Mouse (Mus musculus) limb, embryonic 10.5 days (tissue): ENCODE results near the gene Slc35c1. TPM values are rescaled to one million over a fixed set of nuclear protein-coding genes. Genes with fewer than 3 reads are reported as not detected.

ENCODE experiments used
- DNase-seq: peaks from one replicate; pipeline ENCODE4 v3.0.0-alpha.2; 2017; ENCODE audit warnings: low spot score
- H3K27ac ChIP-seq: fragments of 300-500 bp; sonication (generic); 2 replicates; pipeline ENCODE4 v1.5.1; 2016; ENCODE audit warnings: mild to moderate bottlenecking
- H3K27me3 ChIP-seq: fragments of 300-500 bp; sonication (generic); 2 replicates; pipeline ENCODE4 v1.6.1; 2016; ENCODE audit warnings: low read depth, mild to moderate bottlenecking; ENCODE audit not compliant: poor library complexity, severe bottlenecking
- H3K36me3 ChIP-seq: fragments of 300-500 bp; sonication (generic); 2 replicates; pipeline ENCODE4 v1.6.1; 2016; ENCODE audit warnings: mild to moderate bottlenecking, moderate library complexity
- H3K4me1 ChIP-seq: fragments of 300-500 bp; sonication (generic); 2 replicates; pipeline ENCODE4 v1.6.1; 2016
- H3K4me3 ChIP-seq: fragments of 300-500 bp; sonication (generic); 2 replicates; pipeline ENCODE4 v1.5.1; 2016; ENCODE audit warnings: mild to moderate bottlenecking, moderate library complexity
- H3K9me3 ChIP-seq: fragments of 300-500 bp; sonication (generic); replicated peaks from 2 replicates; pipeline ENCODE4 v1.6.1; 2016; ENCODE audit warnings: mild to moderate bottlenecking
- WGBS: fragments of 180-500 bp; shearing (Covaris S2); methylation state at CpG from one replicate; pipeline ENCODE4 v1.1.7; 2016; 5-methylcytosine and 5-hydroxymethylcytosine counted together
- polyA plus RNA-seq: library from polyadenylated mRNA; unstranded; fragments of >200 nt; fragmentation: Nextera tagmentation; extraction: Ambion mirVana; gene quantifications from 2 replicates; pipeline ENCODE4 v1.2.1, GENCODE M21; 2016

Gene Slc35c1
- polyA plus RNA-seq, 1 experiment from 2014 or later, result 11.1 TPM

DNA sequence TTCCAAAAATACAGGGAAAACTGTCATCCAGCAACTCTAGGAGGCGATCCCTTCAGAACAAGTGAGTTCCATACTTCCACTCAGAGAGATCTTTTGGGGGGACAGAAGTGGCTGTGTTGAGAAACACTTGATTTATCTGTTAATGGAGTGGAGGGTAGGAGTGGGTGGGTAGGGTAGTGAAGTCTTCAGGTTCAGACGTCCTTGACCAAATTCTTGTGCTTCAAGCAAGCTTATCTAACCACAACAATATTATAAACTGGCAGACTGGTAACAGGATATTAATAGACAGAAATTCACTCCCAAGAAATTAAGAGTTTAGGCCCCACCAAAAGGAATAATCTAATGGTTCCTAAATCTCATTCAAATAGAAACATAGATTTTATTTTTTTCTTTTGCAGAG is 30.2 kb downstream of the Slc35c1 start:
- H3K27ac ChIP-seq, result no peak overlapping the region
- WGBS, result 82% methylated on average over 2 of the region's 2 CpGs
- H3K27me3 ChIP-seq, result no peaks in the 10 kb centered on the region
- H3K4me3 ChIP-seq, result no peak overlapping the region
- no peaks in the 10 kb centered on the region for H3K9me3 ChIP-seq
- DNase-seq, result no peak
- peaks cover 17% of the 10 kb centered on the region for H3K36me3 ChIP-seq
- H3K4me1 ChIP-seq, result peaks cover 44% of the 10 kb centered on the region

DNA sequence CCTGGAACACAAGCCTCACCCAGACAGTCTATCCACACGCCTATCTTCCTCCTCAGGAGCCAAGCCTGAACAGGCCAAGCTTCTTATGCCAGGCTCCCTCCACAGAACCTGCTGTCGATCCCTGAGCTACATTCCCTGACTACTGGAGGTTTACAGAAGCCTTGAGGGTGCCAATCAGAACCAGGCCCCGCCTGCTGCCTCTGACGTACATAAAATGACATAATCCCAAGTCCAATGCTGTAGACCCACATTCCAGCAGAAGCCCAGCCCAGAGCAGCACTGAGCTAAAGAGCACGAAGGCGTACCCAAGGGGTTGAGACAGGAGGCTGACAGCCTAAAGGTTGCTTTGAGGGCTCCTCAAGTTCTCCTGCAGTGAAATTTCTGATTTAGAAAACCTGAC is 32.5 kb downstream of the Slc35c1 start:
- DNase-seq, result no peak
- Histone ChIP-seq H3K4me1 (peaks cover 29% of the 10 kb centered on the region), H3K4me3 (no peak overlapping the region)

GRCm38 (mm10) chr2:92426426-92426825 is 33.9 kb downstream of the Slc35c1 start:
- DNase-seq, result no peak
- Histone ChIP-seq H3K4me1 (peaks cover 14% of the 10 kb centered on the region), H3K27me3 (no peaks in the 10 kb centered on the region), H3K36me3 (peaks cover 53% of the 10 kb centered on the region), H3K4me3 (no peak overlapping the region), H3K9me3 (no peaks in the 10 kb centered on the region), H3K27ac (no peak overlapping the region)
- 93% methylated on average over 3 of the region's 3 CpGs for WGBS

More for the DNA sequence above, 32.5 kb downstream of the Slc35c1 start:
- WGBS, result 72% methylated on average over 6 of the region's 6 CpGs
- H3K36me3 ChIP-seq, result peaks cover 39% of the 10 kb centered on the region
- no peak overlapping the region for H3K27ac ChIP-seq
- H3K27me3 ChIP-seq, result no peaks in the 10 kb centered on the region
- no peaks in the 10 kb centered on the region for H3K9me3 ChIP-seq

- 89% methylated on average over 4 of the region's 4 CpGs for WGBS
- Histone ChIP-seq H3K27ac (no peak overlapping the region), H3K4me3 (no peak overlapping the region), H3K9me3 (no peaks in the 10 kb centered on the region), H3K27me3 (no peaks in the 10 kb centered on the region), H3K4me1 (peaks cover 7% of the 10 kb centered on the region; the same call in 1 of the 2 replicates), H3K36me3 (peaks cover 64% of the 10 kb centered on the region)
- no peak for DNase-seq
Measured at GRCm38 (mm10) chr2:92425366-92425765, 35.0 kb downstream of the Slc35c1 start.

- H3K27ac ChIP-seq, result no peak overlapping the region
- H3K4me1 ChIP-seq, result peaks cover 7% of the 10 kb centered on the region; the same call in 1 of the 2 replicates
- no peak overlapping the region for H3K4me3 ChIP-seq
- H3K36me3 ChIP-seq, result peaks cover 71% of the 10 kb centered on the region
- H3K27me3 ChIP-seq, result no peaks in the 10 kb centered on the region
- WGBS, result 92% methylated on average over 9 of the region's 9 CpGs
- no peaks in the 10 kb centered on the region for H3K9me3 ChIP-seq
- DNase-seq, result no peak
Measured at GRCm38 (mm10) chr2:92424462-92425308, 35.7 kb downstream of the Slc35c1 start.

DNA sequence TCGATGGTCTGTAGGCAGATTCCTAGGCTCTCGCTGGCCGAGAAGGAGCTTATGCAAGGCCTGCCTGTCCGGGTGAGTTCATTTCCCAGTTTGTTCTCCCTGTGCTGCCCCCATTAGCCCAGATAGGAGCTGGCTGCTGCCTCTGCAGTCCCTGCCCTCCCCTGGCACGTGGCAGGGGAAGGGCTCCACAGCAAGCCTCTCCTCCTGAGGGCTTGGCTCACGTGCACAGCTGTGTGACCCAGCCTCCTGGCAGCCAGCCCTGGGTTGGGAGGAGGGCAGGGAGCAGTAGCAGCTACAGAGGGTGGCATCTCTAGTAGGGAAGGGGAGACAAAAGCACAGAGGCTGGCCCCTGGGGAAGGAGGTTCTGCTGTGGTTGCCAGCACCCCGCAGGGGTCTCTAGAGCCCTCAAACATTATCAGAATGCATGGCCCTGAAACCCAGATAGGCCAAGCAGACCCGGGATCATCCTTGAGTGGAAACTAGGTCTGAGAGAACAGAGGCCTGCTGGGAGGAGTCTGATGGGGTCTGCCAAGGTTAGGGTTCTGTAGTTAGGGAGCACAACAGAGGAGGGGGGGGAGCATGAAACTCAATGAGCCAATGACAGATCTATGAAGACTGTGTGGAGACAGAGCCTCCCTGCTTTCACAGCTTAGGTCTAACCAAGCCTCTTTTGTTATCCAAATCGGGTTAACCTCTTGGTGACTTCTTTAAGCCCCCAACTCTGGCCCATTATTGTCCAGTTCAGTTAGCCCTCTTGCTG is 36.5 kb downstream of the Slc35c1 start:
- H3K4me1 ChIP-seq, result peaks cover 7% of the 10 kb centered on the region; the same call in 1 of the 2 replicates
- WGBS, result 89% methylated on average over 9 of the region's 9 CpGs
- H3K27ac ChIP-seq, result no peak overlapping the region
- H3K4me3 ChIP-seq, result no peak overlapping the region
- H3K27me3 ChIP-seq, result no peaks in the 10 kb centered on the region
- DNase-seq, result no peak
- peaks cover 79% of the 10 kb centered on the region for H3K36me3 ChIP-seq
- H3K9me3 ChIP-seq, result no peaks in the 10 kb centered on the region

GRCm38 (mm10) chr2:92423156-92423555 is 37.2 kb downstream of the Slc35c1 start:
- peaks cover 86% of the 10 kb centered on the region for H3K36me3 ChIP-seq
- peaks cover 6% of the 10 kb centered on the region; the same call in 1 of the 2 replicates for H3K4me1 ChIP-seq
- H3K27ac ChIP-seq, result no peak overlapping the region
- no peak overlapping the region for H3K4me3 ChIP-seq
- H3K27me3 ChIP-seq, result no peaks in the 10 kb centered on the region
- 96% methylated on average over 9 of the region's 9 CpGs for WGBS
- no peaks in the 10 kb centered on the region for H3K9me3 ChIP-seq
- DNase-seq, result no peak

DNA sequence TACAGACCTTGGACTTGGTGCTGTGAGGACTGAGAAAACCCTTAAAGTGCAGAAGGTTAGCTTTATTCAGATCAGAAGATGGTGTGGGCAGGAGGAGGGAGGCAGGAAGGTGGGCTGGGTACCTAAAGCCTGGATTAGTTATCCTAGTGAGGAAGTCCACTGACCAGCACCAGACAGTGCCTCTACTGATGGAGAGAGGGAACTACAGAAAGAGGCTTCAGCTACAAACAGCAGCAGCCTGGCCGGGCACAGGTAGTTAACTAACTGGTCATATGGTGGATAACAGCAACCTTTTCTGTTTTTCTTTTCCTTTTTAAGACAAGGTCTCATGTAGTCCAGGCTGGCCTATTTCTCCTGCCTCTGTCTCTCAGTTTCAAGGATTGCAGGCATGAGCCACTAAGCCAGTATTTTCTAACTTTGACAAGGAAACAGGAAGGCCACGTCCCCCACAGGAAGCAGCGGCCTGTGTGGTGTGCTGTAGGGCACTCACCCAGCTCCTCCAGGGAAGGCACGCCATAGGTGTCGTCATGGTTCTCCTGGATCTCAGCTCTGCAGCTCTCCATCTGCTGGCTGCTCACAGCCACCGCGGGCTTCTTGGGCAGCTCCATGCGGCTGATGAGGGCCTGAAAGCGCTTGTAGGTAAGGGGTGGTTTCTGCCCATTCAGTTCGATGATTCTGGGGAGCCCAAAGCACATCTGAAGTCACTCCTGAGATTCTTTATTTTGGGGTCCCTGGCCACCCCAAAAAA is 37.8 kb downstream of the Slc35c1 start:
- Histone ChIP-seq H3K9me3 (no peaks in the 10 kb centered on the region), H3K36me3 (peaks cover 92% of the 10 kb centered on the region), H3K4me1 (no peaks in the 10 kb centered on the region; the same call in 1 of the 2 replicates), H3K27me3 (no peaks in the 10 kb centered on the region), H3K27ac (no peak overlapping the region), H3K4me3 (no peak overlapping the region)
- 76% methylated on average over 10 of the region's 10 CpGs for WGBS
- DNase-seq, result no peak

DNA sequence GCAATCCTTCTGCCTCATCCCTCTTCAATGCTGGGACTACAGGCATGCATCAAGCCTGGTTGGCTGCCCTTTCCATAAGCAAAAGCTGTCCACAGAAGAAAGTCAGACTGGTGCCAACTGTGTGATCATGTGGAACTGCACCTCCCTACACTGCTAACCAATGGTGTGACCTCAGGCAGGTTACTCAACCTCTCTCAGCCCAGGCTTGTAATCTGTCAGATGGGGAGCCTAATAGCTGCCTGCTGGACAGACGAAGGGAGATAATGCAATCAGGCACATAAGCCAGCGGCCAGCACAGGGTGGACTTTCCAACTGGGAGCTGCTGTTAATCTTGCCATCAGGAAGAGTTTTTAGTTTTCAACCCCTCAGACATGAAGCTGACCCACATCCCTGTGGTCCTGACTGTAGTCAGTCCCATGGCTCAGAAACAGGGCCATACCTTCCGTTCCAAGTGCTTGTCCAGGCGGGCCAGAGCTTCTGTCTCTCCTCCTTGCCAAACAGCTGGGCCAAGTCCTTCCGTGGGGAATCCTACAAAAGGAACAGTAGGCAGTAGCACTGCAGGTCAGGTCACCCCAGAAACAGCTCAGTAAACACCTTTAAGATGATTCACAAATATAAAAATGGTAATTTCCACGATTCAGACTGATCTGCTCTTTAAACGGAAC is 38.5 kb downstream of the Slc35c1 start:
- no peaks in the 10 kb centered on the region for H3K27me3 ChIP-seq
- no peak for DNase-seq
- H3K27ac ChIP-seq, result no peak overlapping the region
- WGBS, result 92% methylated on average over 7 of the region's 7 CpGs
- no peak overlapping the region for H3K4me3 ChIP-seq
- H3K9me3 ChIP-seq, result no peaks in the 10 kb centered on the region
- H3K4me1 ChIP-seq, result no peaks in the 10 kb centered on the region
- peaks cover 99% of the 10 kb centered on the region for H3K36me3 ChIP-seq

DNA sequence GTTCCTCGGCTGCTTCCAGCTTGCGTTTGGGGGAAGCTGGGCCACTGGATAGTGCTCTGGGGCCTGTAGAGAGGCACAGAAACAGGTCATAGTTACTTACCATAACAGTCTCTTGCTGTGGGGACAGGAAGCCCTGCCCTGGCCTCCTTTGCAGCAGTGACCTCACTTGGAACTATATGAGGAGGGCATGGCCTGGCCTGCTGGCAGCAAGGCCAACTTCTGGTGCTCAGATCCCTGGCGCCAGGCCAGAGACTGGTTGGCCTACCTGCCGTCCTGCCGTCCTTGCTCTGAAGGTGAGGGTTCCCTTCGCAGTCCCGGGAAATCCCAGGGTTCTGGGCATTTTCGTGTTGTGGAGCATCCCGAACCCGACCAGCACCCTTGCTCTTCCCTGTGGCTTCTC is 48.6 kb downstream of the Slc35c1 start:
- Histone ChIP-seq H3K27ac (no peak overlapping the region), H3K4me1 (no peaks in the 10 kb centered on the region), H3K27me3 (no peaks in the 10 kb centered on the region), H3K36me3 (peaks cover 97% of the 10 kb centered on the region), H3K4me3 (no peak overlapping the region), H3K9me3 (no peaks in the 10 kb centered on the region)
- no peak for DNase-seq
- 95% methylated on average over 10 of the region's 10 CpGs for WGBS

DNA sequence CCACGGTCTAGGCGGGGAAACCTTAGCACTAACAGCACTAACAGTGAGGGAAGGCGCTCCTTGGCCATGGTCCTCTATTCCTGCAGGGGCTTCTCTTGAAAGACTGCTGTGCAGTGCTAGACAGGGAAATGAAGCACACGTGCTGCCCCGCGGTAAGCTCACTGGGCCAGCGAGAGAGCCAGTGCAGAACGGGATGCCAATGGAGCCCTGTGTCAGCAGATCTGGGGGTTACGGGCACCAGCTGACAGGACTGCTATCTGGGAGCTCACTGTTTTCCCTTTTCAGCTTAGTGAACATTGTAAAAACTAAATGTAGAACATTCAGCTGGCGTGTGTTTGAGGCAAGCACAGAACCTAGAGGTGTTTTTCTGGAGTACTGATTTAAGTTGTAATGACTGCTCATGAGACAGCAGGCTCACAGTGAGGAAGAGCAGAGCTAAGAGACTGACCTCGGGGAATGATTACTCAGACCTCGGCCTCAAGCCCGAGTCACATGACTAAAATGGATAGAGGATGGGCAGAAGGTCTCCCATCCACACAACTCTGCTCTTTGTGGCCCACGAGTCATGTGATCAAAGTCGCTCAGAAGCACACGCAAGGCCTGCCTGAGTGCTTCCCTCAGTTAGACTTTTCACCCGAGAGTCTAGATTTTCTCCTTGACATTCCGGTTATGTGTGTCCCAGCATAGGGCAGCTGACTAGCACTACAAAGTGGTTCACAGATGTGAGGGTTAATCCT is 51.9 kb downstream of the Slc35c1 start:
- Histone ChIP-seq H3K27me3 (no peaks in the 10 kb centered on the region), H3K9me3 (no peaks in the 10 kb centered on the region), H3K4me3 (no peak overlapping the region), H3K27ac (no peak overlapping the region), H3K36me3 (peaks cover 95% of the 10 kb centered on the region), H3K4me1 (peaks cover 3% of the 10 kb centered on the region; the same call in 1 of the 2 replicates)
- 92% methylated on average over 18 of the region's 18 CpGs for WGBS
- DNase-seq, result no peak

DNA sequence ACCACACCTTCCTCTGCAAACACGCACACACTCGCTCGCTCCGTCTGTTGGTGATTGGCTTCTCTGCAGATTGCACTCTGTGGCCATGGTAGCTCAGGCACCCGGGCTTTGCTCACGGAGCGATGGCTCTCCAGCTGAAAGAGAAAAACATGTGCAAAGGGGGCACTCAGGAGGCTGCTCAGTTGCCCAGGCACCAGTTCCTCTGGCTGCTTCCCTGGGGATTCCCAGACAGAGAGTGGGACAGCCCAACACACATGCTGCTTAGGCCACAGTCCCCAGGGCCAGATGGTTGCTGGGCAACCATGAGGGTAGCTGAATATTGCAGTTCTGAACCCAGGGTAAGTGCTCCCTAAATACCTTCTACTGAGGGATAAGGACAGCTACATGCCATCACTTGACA is 54.7 kb downstream of the Slc35c1 start:
- Histone ChIP-seq H3K36me3 (peaks cover 70% of the 10 kb centered on the region), H3K4me1 (peaks cover 12% of the 10 kb centered on the region), H3K27me3 (peaks cover 8% of the 10 kb centered on the region), H3K27ac (no peak overlapping the region), H3K9me3 (no peaks in the 10 kb centered on the region), H3K4me3 (no peak overlapping the region)
- no peak for DNase-seq
- WGBS, result 92% methylated on average over 7 of the region's 7 CpGs
